Mouse (Mus musculus): ENCODE data around the gene Aak1. TPM values are rescaled to one million over a fixed set of nuclear protein-coding genes. Genes with fewer than 3 reads are reported as not detected.

The Aak1 gene
- total and polyA plus RNA-seq, 2 experiments from 2014 or later = 41.8 to 79.2 TPM

DNA sequence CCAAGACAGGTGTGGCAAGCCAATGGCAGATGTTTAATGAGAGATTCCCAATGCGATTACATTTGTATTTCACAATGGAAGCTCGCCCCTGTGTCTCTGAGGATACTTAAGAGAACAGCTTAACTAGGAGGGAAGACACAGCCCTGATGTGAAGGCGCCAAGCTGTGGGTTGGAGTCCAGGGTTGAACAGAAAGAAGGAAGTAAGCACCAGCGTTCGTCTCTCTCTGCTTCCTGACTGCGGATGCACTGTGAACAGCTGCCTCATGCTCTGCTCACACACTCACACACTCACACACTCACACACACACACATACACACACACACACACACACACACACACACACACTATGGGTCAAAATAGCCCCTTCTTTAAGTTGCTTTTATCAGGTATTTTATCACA, 19.5 kb upstream of the Aak1 start:
- Histone ChIP-seq H3K27ac (ENCODE audit: low read depth, low read length) (no peak overlapping the region), H3K9me3 (ENCODE audit: low read length) (no peaks in the 10 kb centered on the region), H3K4me2 (ENCODE audit: low read depth, low read length, poor library complexity, severe bottlenecking) (no peak overlapping the region), H3K36me3 (ENCODE audit: insufficient read depth, low read length) (no peaks in the 10 kb centered on the region), H3K4me1 (ENCODE audit: insufficient read depth, low read length) (no peaks in the 10 kb centered on the region), H3K4me3 (ENCODE audit: low read depth, low read length) (no peak overlapping the region), H3K27me3 (ENCODE audit: insufficient read depth, low read length) (no peaks in the 10 kb centered on the region), H3K9ac (replicated peaks; ENCODE audit: low read length, poor library complexity, severe bottlenecking) (no peak overlapping the region)
- 92% methylated on average over 6 of the region's 6 CpGs for whole genome bisulfite sequencing
- ATAC-seq (ENCODE audit: low FRiP score) (no peak), DNase-seq (ENCODE audit: low spot score) (no peak)
- no peak for TF ChIP-seq CTCF (IDR thresholded peaks at IDR 0.05)

DNA sequence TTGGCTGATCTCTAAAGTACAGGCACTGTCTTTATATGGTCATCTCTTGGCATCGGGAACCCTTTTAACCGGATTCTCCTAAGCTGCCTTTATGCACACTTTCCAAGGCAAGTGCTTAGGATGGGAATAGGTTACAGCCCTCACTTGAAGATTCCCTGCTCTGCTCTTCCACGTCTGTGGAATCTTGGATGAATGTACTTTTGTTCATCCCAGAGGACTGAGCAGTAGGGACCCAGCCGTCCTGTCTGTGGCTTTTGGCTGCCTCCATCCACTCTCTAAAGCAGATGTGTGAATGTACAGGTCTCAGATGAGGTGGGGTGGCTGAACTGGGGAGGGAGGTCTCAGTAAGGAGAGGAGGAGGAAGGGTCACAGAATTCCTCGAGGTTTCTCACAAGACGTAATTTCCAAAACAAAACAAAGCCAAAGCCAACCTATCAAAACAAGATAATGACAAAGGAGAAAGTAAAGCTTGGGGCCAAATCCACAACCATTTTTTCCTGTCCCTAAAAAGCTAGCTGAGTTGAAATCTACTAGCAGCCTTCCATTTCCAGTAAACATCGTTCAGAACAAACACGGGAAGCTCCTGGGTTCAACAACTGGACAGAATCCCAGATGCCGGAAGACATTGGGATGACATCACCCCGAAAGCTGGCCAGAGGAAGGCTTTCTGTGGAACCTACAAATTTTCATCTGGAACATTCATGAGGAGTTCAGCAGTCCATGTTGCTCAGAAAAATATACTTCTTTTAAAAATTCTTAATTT, 18.4 kb upstream of the Aak1 start:
- Histone ChIP-seq H3K9me3 (ENCODE audit: low read length) (no peaks in the 10 kb centered on the region), H3K36me3 (ENCODE audit: insufficient read depth, low read length) (no peaks in the 10 kb centered on the region), H3K4me1 (ENCODE audit: insufficient read depth, low read length) (no peaks in the 10 kb centered on the region), H3K4me3 (ENCODE audit: low read depth, low read length) (no peak overlapping the region), H3K9ac (replicated peaks; ENCODE audit: low read length, poor library complexity, severe bottlenecking) (no peak overlapping the region), H3K4me2 (ENCODE audit: low read depth, low read length, poor library complexity, severe bottlenecking) (no peak overlapping the region), H3K27ac (ENCODE audit: low read depth, low read length) (no peak overlapping the region), H3K27me3 (ENCODE audit: insufficient read depth, low read length) (no peaks in the 10 kb centered on the region)
- DNase-seq (ENCODE audit: low spot score) (no peak), ATAC-seq (ENCODE audit: low FRiP score) (no peak)
- 75% methylated on average over 10 of the region's 10 CpGs for WGBS
- no peak for TF ChIP-seq CTCF (IDR thresholded peaks at IDR 0.05)

DNA sequence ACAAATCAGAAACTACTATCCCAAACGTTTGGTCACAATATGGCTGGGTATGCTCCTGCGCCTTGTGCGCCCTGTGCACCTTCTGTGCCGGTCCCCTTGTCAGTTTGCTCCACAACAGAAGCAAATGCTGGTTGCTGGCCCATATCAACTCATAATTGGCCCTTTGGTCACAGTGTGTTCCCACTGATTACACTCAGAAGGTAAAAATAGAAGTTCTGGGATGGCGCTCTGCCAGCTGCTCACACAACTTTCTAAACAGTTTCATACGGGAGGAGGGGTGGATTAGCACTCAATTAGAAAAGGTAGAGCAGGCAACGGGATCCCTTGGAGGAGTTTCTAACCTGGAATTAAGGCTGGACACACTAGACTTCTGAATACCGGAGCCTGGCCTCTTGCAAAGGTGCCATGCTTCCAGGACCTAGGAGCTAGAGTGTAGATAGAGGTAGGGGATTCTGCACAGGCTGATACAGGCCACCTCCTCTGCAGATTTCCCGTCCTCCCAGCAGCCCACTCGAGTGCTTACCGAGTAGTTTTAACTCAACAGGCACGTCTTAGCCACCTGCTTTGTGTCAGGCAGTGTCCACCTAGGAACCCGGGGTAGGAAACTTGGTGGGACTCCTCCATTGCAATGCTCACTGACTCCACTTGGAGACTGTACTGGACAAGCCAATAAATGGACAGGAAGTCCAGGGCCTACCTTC, 16.4 kb upstream of the Aak1 start:
- H3K9ac ChIP-seq (replicated peaks; ENCODE audit: low read length, poor library complexity, severe bottlenecking) = no peak overlapping the region
- ATAC-seq (ENCODE audit: low FRiP score) (no peak), DNase-seq (ENCODE audit: low spot score) (no peak)
- WGBS = 82% methylated on average over 13 of the region's 13 CpGs
- no peak overlapping the region for H3K4me2 ChIP-seq (ENCODE audit: low read depth, low read length, poor library complexity, severe bottlenecking)
- H3K27me3 ChIP-seq (ENCODE audit: insufficient read depth, low read length) = no peaks in the 10 kb centered on the region
- no peaks in the 10 kb centered on the region for H3K36me3 ChIP-seq (ENCODE audit: insufficient read depth, low read length)
- H3K4me3 ChIP-seq (ENCODE audit: low read depth, low read length) = no peak overlapping the region
- H3K27ac ChIP-seq (ENCODE audit: low read depth, low read length) = no peak overlapping the region
- no peak for TF ChIP-seq CTCF (IDR thresholded peaks at IDR 0.05)
- H3K4me1 ChIP-seq (ENCODE audit: insufficient read depth, low read length) = no peaks in the 10 kb centered on the region
- H3K9me3 ChIP-seq (ENCODE audit: low read length) = no peaks in the 10 kb centered on the region

DNA sequence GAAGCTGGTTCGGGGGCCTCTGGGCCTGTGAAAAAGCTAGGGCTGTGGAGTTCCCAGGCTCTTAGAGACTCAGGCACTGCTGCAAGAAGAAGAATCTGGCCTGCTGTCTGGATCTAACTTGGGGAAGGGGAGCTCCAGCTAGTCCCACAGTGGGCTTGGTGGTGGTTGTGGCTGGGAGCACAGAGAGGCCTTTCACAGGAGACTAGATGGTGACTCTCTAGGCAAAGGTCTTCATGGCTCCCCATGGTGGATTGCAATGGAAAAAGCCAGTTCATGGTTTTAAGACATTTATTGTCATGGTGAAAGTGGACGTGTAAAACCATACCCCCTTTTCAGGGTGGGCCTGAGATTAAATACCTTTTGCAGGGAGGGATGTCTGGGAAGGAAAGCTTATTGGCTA, 10.2 kb upstream of the Aak1 start:
- Histone ChIP-seq H3K9me3 (ENCODE audit: low read length) (no peaks in the 10 kb centered on the region), H3K36me3 (ENCODE audit: insufficient read depth, low read length) (no peaks in the 10 kb centered on the region), H3K4me1 (ENCODE audit: insufficient read depth, low read length) (no peaks in the 10 kb centered on the region), H3K4me3 (ENCODE audit: low read depth, low read length) (no peak overlapping the region), H3K4me2 (ENCODE audit: low read depth, low read length, poor library complexity, severe bottlenecking) (no peak overlapping the region), H3K9ac (replicated peaks; ENCODE audit: low read length, poor library complexity, severe bottlenecking) (no peak overlapping the region), H3K27ac (ENCODE audit: low read depth, low read length) (no peak overlapping the region), H3K27me3 (ENCODE audit: insufficient read depth, low read length) (no peaks in the 10 kb centered on the region)
- no peak for TF ChIP-seq CTCF (IDR thresholded peaks at IDR 0.05)
- no peak for ATAC-seq (ENCODE audit: low FRiP score)
- 84% methylated on average over 2 of the region's 2 CpGs for WGBS
- DNase-seq (ENCODE audit: low spot score) = no peak

DNA sequence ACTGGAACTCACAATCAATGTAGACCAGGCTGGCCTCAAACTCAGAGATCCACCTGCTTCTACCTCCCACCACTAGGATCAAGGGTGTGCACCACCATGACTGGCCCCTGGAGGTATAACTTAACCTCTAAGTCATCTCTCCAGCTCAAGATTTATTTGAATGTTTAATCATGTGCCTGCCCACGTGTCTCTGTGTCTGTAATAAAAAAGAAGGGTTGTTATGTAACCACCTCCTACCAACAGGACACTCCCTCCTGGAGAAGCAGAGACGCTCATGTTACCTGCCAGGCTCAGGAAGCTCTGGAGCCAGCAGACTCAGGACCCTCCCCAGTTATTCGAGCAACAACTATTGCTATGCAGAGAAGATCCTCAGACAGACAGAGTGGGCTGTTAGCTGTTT, 7.4 kb upstream of the Aak1 start:
- H3K9ac ChIP-seq (replicated peaks; ENCODE audit: low read length, poor library complexity, severe bottlenecking) = no peak overlapping the region
- no peaks in the 10 kb centered on the region for H3K4me1 ChIP-seq (ENCODE audit: insufficient read depth, low read length)
- H3K36me3 ChIP-seq (ENCODE audit: insufficient read depth, low read length) = no peaks in the 10 kb centered on the region
- ATAC-seq (ENCODE audit: low FRiP score) (no peak), DNase-seq (ENCODE audit: low spot score) (no peak)
- no peak for TF ChIP-seq CTCF (IDR thresholded peaks at IDR 0.05)
- no peaks in the 10 kb centered on the region for H3K9me3 ChIP-seq (ENCODE audit: low read length)
- no peak overlapping the region for H3K27ac ChIP-seq (ENCODE audit: low read depth, low read length)
- 78% methylated on average over 3 of the region's 3 CpGs for WGBS
- no peaks in the 10 kb centered on the region for H3K27me3 ChIP-seq (ENCODE audit: insufficient read depth, low read length)
- H3K4me3 ChIP-seq (ENCODE audit: low read depth, low read length) = no peak overlapping the region
- no peak overlapping the region for H3K4me2 ChIP-seq (ENCODE audit: low read depth, low read length, poor library complexity, severe bottlenecking)

DNA sequence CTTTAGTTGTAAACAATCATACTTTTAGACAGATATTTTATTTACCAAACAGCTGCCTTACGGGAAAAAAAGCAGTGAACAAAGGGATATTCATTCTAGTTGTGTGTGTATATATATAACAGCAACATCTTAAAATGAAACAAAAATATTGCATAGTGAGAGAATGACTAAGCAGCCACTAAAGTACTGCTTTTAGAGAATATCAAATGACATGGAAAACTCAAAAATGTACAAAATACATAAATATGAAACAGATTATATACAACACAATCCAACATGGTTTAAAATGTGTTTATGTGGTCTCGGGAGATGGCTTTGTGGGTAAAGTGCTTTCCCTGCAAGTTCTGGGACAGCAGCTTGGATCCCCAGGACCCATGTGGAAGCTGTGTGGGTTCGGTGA, 5.7 kb upstream of the Aak1 start:
- no peak overlapping the region for H3K4me3 ChIP-seq (ENCODE audit: low read depth, low read length)
- no peak overlapping the region for H3K27ac ChIP-seq (ENCODE audit: low read depth, low read length)
- no peaks in the 10 kb centered on the region for H3K9me3 ChIP-seq (ENCODE audit: low read length)
- ATAC-seq (ENCODE audit: low FRiP score) (no peak), DNase-seq (ENCODE audit: low spot score) (no peak)
- H3K4me2 ChIP-seq (ENCODE audit: low read depth, low read length, poor library complexity, severe bottlenecking) = no peak overlapping the region
- no peak overlapping the region for H3K9ac ChIP-seq (replicated peaks; ENCODE audit: low read length, poor library complexity, severe bottlenecking)
- no peaks in the 10 kb centered on the region for H3K36me3 ChIP-seq (ENCODE audit: insufficient read depth, low read length)
- H3K4me1 ChIP-seq (ENCODE audit: insufficient read depth, low read length) = no peaks in the 10 kb centered on the region
- no peak for TF ChIP-seq CTCF (IDR thresholded peaks at IDR 0.05)
- no peaks in the 10 kb centered on the region for H3K27me3 ChIP-seq (ENCODE audit: insufficient read depth, low read length)
- whole genome bisulfite sequencing = 84% methylated on average over 3 of the region's 3 CpGs
